Mouse (Mus musculus): ENCODE measurements at regions not wholly inside any gene's neighbourhood (a gene's known extent, or its start where the extent isn't known, plus 50 kb on each side); places are given as distances from the start of the nearest gene placed in this dataset.

DNA sequence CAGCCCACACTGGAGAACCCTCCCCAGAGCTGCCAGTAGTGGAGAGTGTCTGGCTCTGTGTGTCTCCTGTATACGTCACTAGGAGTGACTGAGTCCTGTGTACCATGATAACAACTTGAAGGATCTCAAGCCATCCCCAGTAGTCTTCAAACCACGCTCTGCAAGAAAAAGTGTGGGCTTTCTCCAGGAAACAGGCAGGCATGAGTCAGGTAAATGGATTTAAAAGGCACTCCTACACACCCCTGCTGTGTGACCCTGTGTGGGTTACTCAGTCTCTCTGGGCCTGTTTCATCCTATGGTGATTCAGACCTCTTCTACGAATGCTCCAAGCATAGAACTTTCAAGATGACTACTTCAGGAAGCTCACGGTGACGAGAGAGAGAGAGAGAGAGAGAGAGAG is 269.7 kb upstream of the Zmiz1 start:
- TF ChIP-seq POLR2A (IDR thresholded peaks at IDR 0.05; ENCODE audit: borderline replicate concordance, extremely low read depth, insufficient read depth, insufficient read length, poor library complexity, severe bottlenecking) (no peak), CTCF (IDR thresholded peaks at IDR 0.05; ENCODE audit: borderline replicate concordance, extremely low read depth, insufficient read depth, insufficient read length) (no peak)
- no peak for DNase-seq (ENCODE audit: low read depth)

DNA sequence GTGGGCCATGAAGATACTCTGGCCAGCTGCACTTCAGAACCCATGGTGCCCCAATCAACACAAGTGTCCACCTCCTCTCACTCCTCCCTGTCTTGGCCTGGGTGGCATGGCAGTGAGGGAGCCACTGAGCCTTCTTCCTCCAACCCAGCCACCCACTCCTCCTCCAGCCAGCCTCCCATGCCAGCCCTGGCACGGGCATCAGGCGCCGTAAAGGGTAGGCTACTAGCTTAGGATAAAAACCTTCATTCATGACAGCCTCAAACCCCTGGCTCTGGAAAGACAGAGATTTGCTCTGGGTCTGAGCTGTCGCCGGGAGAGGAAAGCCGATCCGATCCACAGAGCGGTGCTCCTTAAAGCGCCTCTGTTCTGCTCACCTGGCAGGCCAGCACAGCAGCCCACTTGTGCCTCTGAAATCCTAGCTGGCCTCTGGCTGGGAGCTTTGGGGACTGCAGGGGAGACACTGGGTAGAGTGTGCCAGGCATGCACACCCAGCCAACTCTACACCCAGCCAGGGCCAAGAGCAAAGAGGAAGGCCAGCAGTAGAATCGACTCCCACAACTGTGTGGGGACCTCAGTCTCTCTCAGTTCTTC is 268.2 kb upstream of the Zmiz1 start:
- no peak for TF ChIP-seq POLR2A (IDR thresholded peaks at IDR 0.05; ENCODE audit: borderline replicate concordance, extremely low read depth, insufficient read depth, insufficient read length, poor library complexity, severe bottlenecking)
- TF ChIP-seq CTCF (IDR thresholded peaks at IDR 0.05; ENCODE audit: borderline replicate concordance, extremely low read depth, insufficient read depth, insufficient read length), result no peak

GRCm38 (mm10) chr14:25196820-25197219 is 262.2 kb upstream of the Zmiz1 start:
- no peak for DNase-seq (ENCODE audit: low read depth)
- no peak for TF ChIP-seq CTCF (IDR thresholded peaks at IDR 0.05; ENCODE audit: borderline replicate concordance, extremely low read depth, insufficient read depth, insufficient read length)
- no peak for TF ChIP-seq POLR2A (IDR thresholded peaks at IDR 0.05; ENCODE audit: borderline replicate concordance, extremely low read depth, insufficient read depth, insufficient read length, poor library complexity, severe bottlenecking)

More for the DNA sequence above, 268.2 kb upstream of the Zmiz1 start:
- DNase-seq (ENCODE audit: low read depth), result no peak

DNA sequence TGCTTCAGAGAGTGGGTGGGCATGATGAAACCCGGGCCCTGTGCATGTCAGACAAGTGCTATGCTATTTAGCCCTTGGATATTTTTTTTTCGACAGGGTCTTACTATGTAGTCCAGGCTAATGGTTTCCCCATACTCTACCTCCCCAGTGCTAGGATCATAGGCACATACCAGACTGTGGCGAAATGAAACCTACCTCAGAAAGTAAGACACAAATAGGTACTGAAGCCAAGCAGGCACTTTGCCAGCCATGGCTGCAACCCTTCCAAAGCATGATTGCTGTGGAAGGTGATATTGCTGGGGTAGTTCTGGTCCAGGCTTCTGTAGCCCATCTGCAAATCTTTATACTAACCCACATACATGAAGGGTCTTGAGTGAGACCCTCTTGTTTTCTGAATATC is 259.1 kb upstream of the Zmiz1 start:
- no peak for DNase-seq (ENCODE audit: low read depth)
- no peak for TF ChIP-seq CTCF (IDR thresholded peaks at IDR 0.05; ENCODE audit: borderline replicate concordance, extremely low read depth, insufficient read depth, insufficient read length)
- no peak for TF ChIP-seq POLR2A (IDR thresholded peaks at IDR 0.05; ENCODE audit: borderline replicate concordance, extremely low read depth, insufficient read depth, insufficient read length, poor library complexity, severe bottlenecking)

DNA sequence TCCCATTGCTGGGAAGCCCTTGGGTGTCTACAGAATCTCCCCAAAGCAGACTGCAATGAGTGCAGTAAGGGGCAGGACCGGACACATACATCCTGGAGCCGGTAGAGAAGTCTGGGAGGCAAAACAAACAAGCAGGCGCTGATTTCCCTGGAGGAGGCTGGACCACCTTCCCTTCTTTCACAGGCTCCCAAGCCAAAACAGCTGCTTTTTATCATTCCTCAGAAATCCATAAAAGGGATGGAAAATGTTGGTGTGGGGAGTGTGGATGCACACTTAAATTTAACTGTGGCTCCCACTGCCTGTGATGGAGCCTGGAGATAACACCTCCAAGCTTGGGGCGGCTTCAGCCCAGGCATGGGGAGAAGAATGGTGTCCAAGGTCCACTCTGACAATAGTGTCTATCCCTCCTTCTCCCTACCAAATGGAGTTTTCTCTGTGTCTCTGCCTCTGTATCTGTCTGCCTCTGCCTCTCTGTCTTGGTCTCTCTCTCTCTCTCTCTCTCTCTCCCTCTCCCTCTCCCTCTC is 258.3 kb upstream of the Zmiz1 start:
- no peak for DNase-seq (ENCODE audit: low read depth)
- TF ChIP-seq CTCF (IDR thresholded peaks at IDR 0.05; ENCODE audit: borderline replicate concordance, extremely low read depth, insufficient read depth, insufficient read length) (no peak), POLR2A (IDR thresholded peaks at IDR 0.05; ENCODE audit: borderline replicate concordance, extremely low read depth, insufficient read depth, insufficient read length, poor library complexity, severe bottlenecking) (no peak)

- DNase-seq (ENCODE audit: low read depth), result no peak
- TF ChIP-seq CTCF (IDR thresholded peaks at IDR 0.05; ENCODE audit: borderline replicate concordance, extremely low read depth, insufficient read depth, insufficient read length) (no peak), POLR2A (IDR thresholded peaks at IDR 0.05; ENCODE audit: borderline replicate concordance, extremely low read depth, insufficient read depth, insufficient read length, poor library complexity, severe bottlenecking) (no peak)
Measured at GRCm38 (mm10) chr14:25202312-25202711, 256.7 kb upstream of the Zmiz1 start.

DNA sequence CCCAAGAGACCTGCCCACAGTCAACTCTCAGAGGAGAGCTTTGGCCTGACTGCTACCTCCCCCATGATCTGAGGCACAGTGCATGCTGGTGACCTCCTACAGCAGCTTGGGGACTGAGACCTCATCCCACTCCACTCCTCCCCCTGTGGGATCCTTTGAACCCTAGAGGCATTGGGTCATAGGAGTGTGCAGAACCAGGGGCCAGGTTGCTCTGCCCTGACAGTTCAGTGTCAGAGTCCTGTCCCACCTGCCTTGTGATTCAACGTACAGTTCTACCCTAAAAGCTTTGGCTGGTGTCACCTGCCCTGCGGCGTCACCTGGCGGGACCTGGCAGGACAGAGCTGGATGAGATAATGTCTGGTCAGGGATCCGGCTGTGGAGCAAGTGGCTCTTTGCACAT is 254.9 kb upstream of the Zmiz1 start:
- TF ChIP-seq POLR2A (IDR thresholded peaks at IDR 0.05; ENCODE audit: borderline replicate concordance, extremely low read depth, insufficient read depth, insufficient read length, poor library complexity, severe bottlenecking) (no peak), CTCF (IDR thresholded peaks at IDR 0.05; ENCODE audit: borderline replicate concordance, extremely low read depth, insufficient read depth, insufficient read length) (no peak)
- no peak for DNase-seq (ENCODE audit: low read depth)

- no peak for DNase-seq (ENCODE audit: low read depth)
- no peak for TF ChIP-seq CTCF (IDR thresholded peaks at IDR 0.05; ENCODE audit: borderline replicate concordance, extremely low read depth, insufficient read depth, insufficient read length)
- no peak for TF ChIP-seq POLR2A (IDR thresholded peaks at IDR 0.05; ENCODE audit: borderline replicate concordance, extremely low read depth, insufficient read depth, insufficient read length, poor library complexity, severe bottlenecking)
Measured at GRCm38 (mm10) chr14:25206855-25207254, 252.1 kb upstream of the Zmiz1 start.

GRCm38 (mm10) chr14:25207422-25207821 is 251.6 kb upstream of the Zmiz1 start:
- no peak for DNase-seq (ENCODE audit: low read depth)
- TF ChIP-seq CTCF (IDR thresholded peaks at IDR 0.05; ENCODE audit: borderline replicate concordance, extremely low read depth, insufficient read depth, insufficient read length) (no peak), POLR2A (IDR thresholded peaks at IDR 0.05; ENCODE audit: borderline replicate concordance, extremely low read depth, insufficient read depth, insufficient read length, poor library complexity, severe bottlenecking) (no peak)

- no peak for DNase-seq (ENCODE audit: low read depth)
- TF ChIP-seq POLR2A (IDR thresholded peaks at IDR 0.05; ENCODE audit: borderline replicate concordance, extremely low read depth, insufficient read depth, insufficient read length, poor library complexity, severe bottlenecking) (no peak), CTCF (IDR thresholded peaks at IDR 0.05; ENCODE audit: borderline replicate concordance, extremely low read depth, insufficient read depth, insufficient read length) (no peak)
Measured at GRCm38 (mm10) chr14:25208221-25209056, 250.5 kb upstream of the Zmiz1 start.

- TF ChIP-seq POLR2A (IDR thresholded peaks at IDR 0.05; ENCODE audit: borderline replicate concordance, extremely low read depth, insufficient read depth, insufficient read length, poor library complexity, severe bottlenecking), result no peak
- TF ChIP-seq CTCF (IDR thresholded peaks at IDR 0.05; ENCODE audit: borderline replicate concordance, extremely low read depth, insufficient read depth, insufficient read length), result no peak
- DNase-seq (ENCODE audit: low read depth), result no peak
Measured at GRCm38 (mm10) chr14:25213056-25213455, 245.9 kb upstream of the Zmiz1 start.

All from brain, embryonic 14.5 days (tissue).